Mouse (Mus musculus) heart, postnatal 0 days (tissue): Measurements from ENCODE around the gene Gm12166.

Experiments
- CTCF ChIP-seq: IDR thresholded peaks from 2 replicates; pipeline ENCODE4 v1.5.1; 2016; ENCODE audit warnings: antibody characterized with exemption, control low read depth, low read depth
- EP300 ChIP-seq: IDR thresholded peaks from 2 replicates; pipeline ENCODE4 v1.6.1; 2016; ENCODE audit warnings: antibody characterized with exemption, low read depth

GRCm38 (mm10) chr11:46089081-46089713 is 37.1 kb upstream of the Gm12166 start:
- TF ChIP-seq CTCF (no peak), EP300 (no peak)
